Mouse (Mus musculus): Measurements from ENCODE around the gene Ptpdc1. TPM values are rescaled to one million over a fixed set of nuclear protein-coding genes. Genes with fewer than 3 reads are reported as not detected.

The Ptpdc1 gene
- polyA plus RNA-seq, 1 experiment from 2014 or later: 18.6 TPM

- Histone ChIP-seq H3K36me3 (replicated peaks) (no peaks in the 10 kb centered on the region), H3K27me3 (replicated peaks) (no peaks in the 10 kb centered on the region), H3K9ac (no peak overlapping the region), H3K4me1 (no peaks in the 10 kb centered on the region), H3K9me3 (no peaks in the 10 kb centered on the region), H3K4me2 (no peak overlapping the region), H3K4me3 (no peak overlapping the region), H3K27ac (no peak overlapping the region)
- 84% methylated on average over 3 of the region's 3 CpGs for WGBS
- ATAC-seq (replicated peaks): no peak
These were observed 22.2 kb downstream of the Ptpdc1 start for GRCm38 (mm10) chr13:48603296-48603695.

- Histone ChIP-seq H3K4me2 (no peak overlapping the region), H3K27me3 (replicated peaks) (no peaks in the 10 kb centered on the region), H3K27ac (peak overlapping the region; percentile 53), H3K4me3 (no peak overlapping the region), H3K4me1 (peaks cover 33% of the 10 kb centered on the region), H3K9me3 (no peaks in the 10 kb centered on the region), H3K36me3 (replicated peaks) (0 out of 2 replicates have a peak, but pooled peaks cover 9% of the 10 kb centered on the region), H3K9ac (no peak overlapping the region; the same call in 1 of the 2 replicates)
- ATAC-seq (replicated peaks): peak; percentile 65
- WGBS: 30% methylated on average over 7 of the region's 7 CpGs
These were observed 30.9 kb downstream of the Ptpdc1 start for GRCm38 (mm10) chr13:48594605-48595004.

DNA sequence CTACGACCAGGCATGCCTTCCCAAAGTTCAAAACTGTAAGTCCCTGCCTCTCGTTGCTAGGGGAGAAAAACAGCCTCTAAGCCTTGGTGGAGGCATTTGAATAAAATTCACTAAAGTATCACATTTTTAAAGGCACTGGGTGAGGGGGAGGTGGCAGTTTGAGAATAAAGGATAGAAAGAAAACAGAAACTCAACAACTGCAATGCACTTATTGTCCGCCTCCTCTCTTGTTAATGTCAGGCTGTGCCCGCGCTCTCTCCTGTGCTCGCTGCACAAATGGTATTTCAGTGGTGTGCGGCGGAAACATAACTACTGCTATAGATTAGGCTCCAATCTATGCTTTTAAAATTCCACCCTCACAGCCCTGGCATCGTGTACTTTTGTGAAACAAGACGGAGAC, 31.4 kb downstream of the Ptpdc1 start:
- H3K27me3 ChIP-seq (replicated peaks): no peaks in the 10 kb centered on the region
- peak overlapping the region; percentile 20; the same call in 1 of the 2 replicates for H3K4me2 ChIP-seq
- no peaks in the 10 kb centered on the region for H3K9me3 ChIP-seq
- H3K9ac ChIP-seq: no peak overlapping the region; the same call in 1 of the 2 replicates
- no peak for ATAC-seq (replicated peaks)
- H3K4me1 ChIP-seq: peaks cover 33% of the 10 kb centered on the region
- 0 out of 2 replicates have a peak, but pooled peaks cover 9% of the 10 kb centered on the region for H3K36me3 ChIP-seq (replicated peaks)
- peak overlapping the region; percentile 53 for H3K27ac ChIP-seq
- 26% methylated on average over 10 of the region's 10 CpGs for WGBS
- H3K4me3 ChIP-seq: no peak overlapping the region

DNA sequence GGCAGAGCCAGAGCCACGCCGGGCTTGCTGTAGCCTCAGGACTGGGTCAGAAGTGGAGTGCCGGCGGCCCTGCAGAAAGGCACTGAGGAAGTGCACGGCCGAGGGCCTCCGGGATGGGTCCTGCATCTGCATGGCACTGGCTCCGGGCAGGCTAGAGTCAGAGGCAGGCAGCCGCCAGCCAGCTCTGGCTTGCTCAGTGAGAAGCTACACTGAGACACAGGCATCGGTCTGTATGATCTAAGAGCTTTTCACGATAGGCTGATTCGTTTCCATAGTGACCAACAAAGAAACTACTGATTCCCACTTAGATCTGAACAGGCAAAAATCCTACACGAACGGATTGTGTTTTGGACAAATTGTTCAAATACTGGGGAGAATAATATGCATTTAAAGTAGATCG, 32.3 kb downstream of the Ptpdc1 start:
- ATAC-seq (replicated peaks): peak; percentile 95
- H3K4me3 ChIP-seq: peak overlapping the region; percentile 25
- no peaks in the 10 kb centered on the region for H3K9me3 ChIP-seq
- no peaks in the 10 kb centered on the region for H3K27me3 ChIP-seq (replicated peaks)
- 0 out of 2 replicates have a peak, but pooled peaks cover 9% of the 10 kb centered on the region for H3K36me3 ChIP-seq (replicated peaks)
- H3K27ac ChIP-seq: peak overlapping the region; percentile 81
- WGBS: 10% methylated on average over 15 of the region's 15 CpGs
- H3K9ac ChIP-seq: peak overlapping the region; percentile 49
- H3K4me2 ChIP-seq: peak overlapping the region; percentile 53
- H3K4me1 ChIP-seq: peaks cover 33% of the 10 kb centered on the region

- no peaks in the 10 kb centered on the region for H3K9me3 ChIP-seq
- no peak overlapping the region for H3K4me3 ChIP-seq
- H3K27ac ChIP-seq: no peak overlapping the region
- ATAC-seq (replicated peaks): no peak
- H3K4me2 ChIP-seq: no peak overlapping the region
- H3K27me3 ChIP-seq (replicated peaks): no peaks in the 10 kb centered on the region
- H3K4me1 ChIP-seq: peaks cover 31% of the 10 kb centered on the region
- H3K9ac ChIP-seq: no peak overlapping the region
- 0 out of 2 replicates have a peak, but pooled peaks cover 9% of the 10 kb centered on the region for H3K36me3 ChIP-seq (replicated peaks)
These were observed 34.7 kb downstream of the Ptpdc1 start for GRCm38 (mm10) chr13:48590743-48591142.

- 89% methylated on average over 11 of the region's 11 CpGs for WGBS
- no peak overlapping the region for H3K4me3 ChIP-seq
- no peak overlapping the region for H3K27ac ChIP-seq
- no peaks in the 10 kb centered on the region for H3K9me3 ChIP-seq
- H3K4me1 ChIP-seq: peaks cover 3% of the 10 kb centered on the region; the same call in 1 of the 2 replicates
- H3K9ac ChIP-seq: no peak overlapping the region
- 0 out of 2 replicates have a peak, but pooled peaks cover 15% of the 10 kb centered on the region for H3K36me3 ChIP-seq (replicated peaks)
- ATAC-seq (replicated peaks): no peak
- no peak overlapping the region for H3K4me2 ChIP-seq
- H3K27me3 ChIP-seq (replicated peaks): no peaks in the 10 kb centered on the region
These were observed 38.1 kb downstream of the Ptpdc1 start for GRCm38 (mm10) chr13:48587354-48587753.

- WGBS: 89% methylated on average over 9 of the region's 9 CpGs
- ATAC-seq (replicated peaks): no peak
- H3K4me1 ChIP-seq: no peaks in the 10 kb centered on the region
- no peak overlapping the region for H3K27ac ChIP-seq
- no peaks in the 10 kb centered on the region for H3K9me3 ChIP-seq
- H3K4me2 ChIP-seq: no peak overlapping the region
- H3K36me3 ChIP-seq (replicated peaks): 0 out of 2 replicates have a peak, but pooled peaks cover 15% of the 10 kb centered on the region
- H3K9ac ChIP-seq: no peak overlapping the region
- H3K27me3 ChIP-seq (replicated peaks): no peaks in the 10 kb centered on the region
- no peak overlapping the region for H3K4me3 ChIP-seq
These were observed 39.0 kb downstream of the Ptpdc1 start for GRCm38 (mm10) chr13:48586496-48586895.

DNA sequence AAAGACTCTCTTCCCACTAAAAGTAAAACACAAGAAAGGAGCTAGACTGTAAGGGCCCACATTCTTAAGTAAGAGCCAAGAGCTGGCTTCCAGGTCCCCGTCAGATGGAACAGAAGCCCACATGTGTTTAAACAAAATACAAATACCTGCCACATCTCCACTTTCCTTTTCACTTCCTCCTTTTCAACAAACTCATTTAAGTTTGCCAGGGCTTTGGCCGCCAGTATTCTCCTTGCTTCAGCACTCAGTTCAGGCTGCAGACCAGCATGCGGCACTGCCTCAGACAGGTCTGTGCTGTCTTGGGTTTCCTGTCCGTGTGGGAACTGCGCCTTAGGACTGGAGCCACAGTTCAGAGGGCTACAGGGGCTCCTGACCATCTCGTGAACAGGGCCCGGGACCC, 39.7 kb downstream of the Ptpdc1 start:
- Histone ChIP-seq H3K27ac (no peak overlapping the region), H3K4me1 (no peaks in the 10 kb centered on the region), H3K4me2 (no peak overlapping the region), H3K9ac (no peak overlapping the region), H3K4me3 (no peak overlapping the region), H3K27me3 (replicated peaks) (no peaks in the 10 kb centered on the region), H3K9me3 (no peaks in the 10 kb centered on the region), H3K36me3 (replicated peaks) (0 out of 2 replicates have a peak, but pooled peaks cover 15% of the 10 kb centered on the region)
- ATAC-seq (replicated peaks): no peak
- WGBS: 83% methylated on average over 7 of the region's 7 CpGs

DNA sequence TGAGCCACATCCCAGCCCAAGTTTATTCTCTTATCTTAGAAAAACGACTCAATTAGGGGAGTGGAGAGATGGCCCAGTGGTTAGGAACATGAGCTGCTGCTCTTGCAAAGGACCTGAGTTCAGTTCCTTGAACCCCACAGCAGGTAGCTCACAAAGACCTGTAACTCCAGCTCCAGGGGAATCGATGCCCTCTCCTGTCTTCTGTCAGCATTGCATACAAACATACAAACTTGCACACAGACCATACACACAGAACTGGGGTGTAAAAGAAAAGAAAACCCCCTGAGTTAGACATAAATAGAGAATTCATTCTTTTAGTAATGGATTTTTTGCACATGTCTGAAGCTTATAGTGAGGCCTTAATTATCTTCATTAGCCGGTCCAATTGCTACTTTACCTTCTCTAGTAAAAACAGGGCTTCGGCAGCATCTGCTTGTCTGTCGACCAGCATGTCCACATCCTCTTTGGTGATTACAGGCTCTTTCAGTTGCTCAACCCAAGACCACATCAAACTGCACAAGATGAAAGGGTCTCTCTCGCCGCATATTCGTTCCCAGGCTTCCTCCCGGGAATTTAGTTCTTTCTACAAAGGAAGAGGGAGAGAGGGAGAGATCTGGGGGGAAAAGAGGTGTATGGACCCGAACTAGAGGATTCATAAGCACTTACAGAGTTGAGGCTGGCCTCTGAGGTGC, 42.6 kb downstream of the Ptpdc1 start:
- H3K27me3 ChIP-seq (replicated peaks): no peaks in the 10 kb centered on the region
- 73% methylated on average over 10 of the region's 10 CpGs for WGBS
- no peaks in the 10 kb centered on the region for H3K9me3 ChIP-seq
- no peak overlapping the region for H3K4me2 ChIP-seq
- no peaks in the 10 kb centered on the region for H3K4me1 ChIP-seq
- no peak overlapping the region for H3K27ac ChIP-seq
- H3K9ac ChIP-seq: no peak overlapping the region
- H3K4me3 ChIP-seq: no peak overlapping the region
- ATAC-seq (replicated peaks): no peak
- H3K36me3 ChIP-seq (replicated peaks): peaks cover 17% of the 10 kb centered on the region; the same call in 1 of the 2 replicates

DNA sequence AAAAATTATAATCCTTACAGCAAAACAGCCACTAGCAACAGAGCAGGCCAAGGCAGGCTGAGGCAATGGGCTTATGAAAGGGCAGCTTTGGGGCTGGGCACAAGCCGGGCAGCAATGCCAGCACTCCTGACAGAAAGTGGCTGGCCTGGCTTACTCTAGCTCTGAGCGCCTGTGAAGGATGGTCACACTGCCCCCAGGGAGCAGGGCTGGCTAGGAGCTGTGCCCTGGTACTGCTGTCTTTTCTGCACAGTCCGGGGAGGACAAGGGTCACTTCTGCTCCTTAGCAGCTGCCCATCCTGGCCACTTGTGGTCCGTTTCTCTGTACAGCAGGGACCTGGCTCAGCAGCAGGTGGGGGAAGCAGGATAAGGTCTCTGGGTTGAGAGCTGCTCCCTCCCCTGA, 46.8 kb downstream of the Ptpdc1 start:
- WGBS: 75% methylated on average over 4 of the region's 4 CpGs
- no peak overlapping the region for H3K4me3 ChIP-seq
- peaks cover 4% of the 10 kb centered on the region; the same call in 1 of the 2 replicates for H3K36me3 ChIP-seq (replicated peaks)
- H3K4me2 ChIP-seq: no peak overlapping the region
- H3K27me3 ChIP-seq (replicated peaks): no peaks in the 10 kb centered on the region
- no peak for ATAC-seq (replicated peaks)
- H3K9me3 ChIP-seq: no peaks in the 10 kb centered on the region
- H3K4me1 ChIP-seq: peaks cover 6% of the 10 kb centered on the region
- H3K27ac ChIP-seq: no peak overlapping the region
- no peak overlapping the region for H3K9ac ChIP-seq

DNA sequence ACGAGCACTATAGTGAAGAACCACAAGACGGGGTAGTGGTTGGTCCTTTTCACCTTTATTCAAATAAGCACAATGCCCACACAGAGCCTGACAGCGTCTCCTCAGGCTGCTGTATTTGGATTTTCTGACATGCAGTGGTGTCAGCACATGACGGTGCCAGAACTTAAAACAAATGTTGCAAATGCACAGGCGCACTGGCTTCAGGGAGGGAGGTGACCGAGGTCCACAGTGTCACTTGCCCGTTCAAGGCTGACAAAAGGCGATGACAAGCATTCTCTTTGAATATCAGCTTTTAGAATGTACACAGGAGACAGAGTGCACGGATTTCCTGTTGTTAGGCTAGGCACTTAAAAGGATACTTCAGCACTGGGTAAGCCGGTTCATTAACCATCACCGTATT, 47.6 kb downstream of the Ptpdc1 start:
- ATAC-seq (replicated peaks): no peak
- Histone ChIP-seq H3K27ac (no peak overlapping the region), H3K9me3 (no peaks in the 10 kb centered on the region), H3K9ac (no peak overlapping the region), H3K4me2 (no peak overlapping the region), H3K27me3 (replicated peaks) (no peaks in the 10 kb centered on the region), H3K36me3 (replicated peaks) (peaks cover 4% of the 10 kb centered on the region; the same call in 1 of the 2 replicates), H3K4me3 (no peak overlapping the region), H3K4me1 (peaks cover 14% of the 10 kb centered on the region)
- WGBS: 62% methylated on average over 11 of the region's 11 CpGs

GRCm38 (mm10) chr13:48577007-48577406, 48.5 kb downstream of the Ptpdc1 start:
- Histone ChIP-seq H3K4me3 (no peak overlapping the region), H3K36me3 (replicated peaks) (peaks cover 4% of the 10 kb centered on the region; the same call in 1 of the 2 replicates), H3K27me3 (replicated peaks) (no peaks in the 10 kb centered on the region), H3K27ac (no peak overlapping the region), H3K9me3 (no peaks in the 10 kb centered on the region), H3K4me2 (no peak overlapping the region), H3K4me1 (peaks cover 14% of the 10 kb centered on the region), H3K9ac (no peak overlapping the region)
- WGBS: 42% methylated on average over 6 of the region's 6 CpGs
- 0 out of 2 replicates have a peak, but pooled peaks have one; percentile 37 for ATAC-seq (replicated peaks)

- H3K27me3 ChIP-seq (replicated peaks): no peaks in the 10 kb centered on the region
- no peak overlapping the region for H3K9ac ChIP-seq
- peaks cover 14% of the 10 kb centered on the region for H3K4me1 ChIP-seq
- ATAC-seq (replicated peaks): no peak
- no peak overlapping the region for H3K4me2 ChIP-seq
- H3K4me3 ChIP-seq: no peak overlapping the region
- 0 out of 2 replicates have a peak, but pooled peaks cover 4% of the 10 kb centered on the region for H3K36me3 ChIP-seq (replicated peaks)
- no peak overlapping the region for H3K27ac ChIP-seq
- WGBS: 75% methylated on average over 6 of the region's 6 CpGs
- H3K9me3 ChIP-seq: no peaks in the 10 kb centered on the region
These were observed 50.7 kb downstream of the Ptpdc1 start for GRCm38 (mm10) chr13:48574718-48575117.

All from midbrain, embryonic 15.5 days (tissue).